Mouse (Mus musculus) G1E (cell line): ENCODE measurements at regions not wholly inside any gene's neighbourhood (a gene's known extent, or its start where the extent isn't known, plus 50 kb on each side); places are given as distances from the start of the nearest gene placed in this dataset.

Experiments used
- CTCF ChIP-seq: IDR thresholded peaks from 2 replicates; pipeline ENCODE4 v1.5.1; 2012; ENCODE audit warnings: low read depth, low read length, inconsistent platforms, mixed read lengths
- GATA1 ChIP-seq: IDR thresholded peaks from 2 replicates; pipeline ENCODE4 v1.6.1; 2012; ENCODE audit warnings: borderline replicate concordance, low read length, inconsistent platforms, mixed read lengths
- GATA2 ChIP-seq: IDR thresholded peaks from 2 replicates; pipeline ENCODE4 v1.6.1; 2012; ENCODE audit warnings: low read depth, low read length, inconsistent platforms, borderline replicate concordance
- POLR2AphosphoS5 ChIP-seq: IDR thresholded peaks from 2 replicates; pipeline ENCODE4 v1.6.1; 2012; ENCODE audit warnings: low read depth, low read length, inconsistent platforms; ENCODE audit not compliant: insufficient replicate concordance
- TAL1 ChIP-seq: conservative IDR thresholded peaks from 2 replicates; pipeline ENCODE4 v1.6.1; 2012; ENCODE audit warnings: low read depth, low read length, inconsistent platforms, mixed read lengths

DNA sequence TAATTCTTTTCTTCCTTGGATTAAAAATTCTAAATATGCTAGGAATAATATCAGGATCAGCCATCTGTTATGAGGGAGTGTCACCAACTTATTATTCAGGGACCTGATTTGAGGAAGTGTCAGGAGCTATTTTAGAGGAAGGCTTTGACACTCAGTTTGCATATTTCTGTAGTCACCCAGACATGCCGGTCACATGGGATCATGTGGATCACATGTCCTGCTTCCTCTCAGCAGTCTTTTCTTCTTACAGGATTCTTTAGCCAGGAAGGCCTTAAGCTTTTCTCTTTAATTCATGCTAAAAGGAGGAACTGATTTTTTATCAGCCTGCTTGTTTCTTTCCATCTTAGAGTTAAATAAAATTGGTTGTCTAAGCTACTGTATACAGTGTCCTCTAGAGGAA lies 183.4 kb upstream of the Frg1 start:
- no peak for TF ChIP-seq CTCF
- no peak for TF ChIP-seq TAL1
- no peak for TF ChIP-seq GATA1
- no peak for TF ChIP-seq POLR2AphosphoS5
- no peak for TF ChIP-seq GATA2
